In the genomic region with DNA sequence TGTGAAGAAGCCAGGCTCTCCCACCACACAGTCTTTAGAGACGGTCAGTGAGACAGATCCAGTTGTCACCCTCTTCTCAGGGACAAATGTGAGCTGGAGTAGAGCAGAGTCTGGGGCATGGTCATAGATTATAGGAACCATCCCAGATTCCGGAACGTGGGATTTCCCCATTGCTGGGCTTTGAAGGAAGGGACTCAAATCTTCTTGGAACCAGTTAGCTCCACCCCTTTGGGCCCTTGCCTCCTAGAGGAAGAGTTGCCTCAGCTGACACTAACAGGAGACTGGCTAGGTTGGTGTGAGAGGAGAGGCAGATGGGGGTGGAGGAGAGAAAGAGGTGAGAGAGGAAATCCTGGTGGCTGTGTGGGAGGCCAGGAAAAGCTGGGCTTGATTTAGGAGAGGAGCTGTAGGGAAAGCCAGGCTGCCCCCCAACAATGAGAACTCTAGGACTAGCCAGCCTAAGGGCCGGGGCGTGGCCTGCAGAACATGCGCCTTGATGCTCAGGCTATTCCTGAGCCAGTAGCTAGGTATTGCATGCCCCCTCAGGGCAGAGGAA, we compare ENCODE assay signal across 22 mouse cellular contexts. TPM values are rescaled to one million over a fixed set of nuclear protein-coding genes. Genes with fewer than 3 reads are reported as not detected.
A peak's percentile ranks its signal among the peaks of the same experiment; 100 is the strongest.
DNase-seq lines count a peak whose midpoint lies in the region; ATAC-seq lines count a peak whose summit lies in the region.
"Had no signal": no experiment of that assay in that cellular context is flagged by ENCODE, and none has a peak within 500 bp of the region (broad histone marks: within the 10 kb centered on the region; RNA-seq: fewer than 3 reads in every experiment).

No protein-coding gene starts in this region.

- no peaks in the 10 kb centered on the region for H3K9me3 ChIP-seq in hindbrain, embryonic 14.5 days (ENCODE audit: control insufficient read depth, low read length)
- H3K9me3 ChIP-seq in hindbrain, embryonic 16.5 days (ENCODE audit: control insufficient read depth, low read length): no peaks in the 10 kb centered on the region
- H3K9me3 ChIP-seq: forebrain, embryonic 13.5 days; heart, embryonic 10.5 days; hindbrain, embryonic 12.5 days; intestine, embryonic 15.5 days; midbrain, embryonic 12.5 days had no signal

- ATAC-seq in cerebellum, adult (ENCODE audit: insufficient number of reproducible peaks, low FRiP score, low TSS enrichment): 0 out of 2 replicates have a peak, but pooled peaks have one; percentile 11
- ATAC-seq in hindbrain, embryonic 14.5 days (ENCODE audit: low FRiP score): no peak
- no peak for ATAC-seq in hindbrain, embryonic 16.5 days
- ATAC-seq: activated CD4-positive, CD25-positive, alpha-beta regulatory T cell, adult 4 months; intestine, embryonic 15.5 days had no signal

- no peak overlapping the region for H3K9ac ChIP-seq in hindbrain, embryonic 14.5 days
- no peak overlapping the region for H3K9ac ChIP-seq in hindbrain, embryonic 16.5 days (ENCODE audit: low read depth, low read length)
- H3K9ac ChIP-seq: forebrain, embryonic 13.5 days; hindbrain, embryonic 12.5 days; intestine, embryonic 15.5 days; liver, embryonic 14.5 days; midbrain, embryonic 12.5 days had no signal

- WGBS in hindbrain, embryonic 14.5 days: 90% methylated on average over 6 of the region's 6 CpGs
- WGBS in hindbrain, embryonic 16.5 days: 90% methylated on average over 6 of the region's 6 CpGs

- no peaks in the 10 kb centered on the region for H3K27me3 ChIP-seq in hindbrain, embryonic 14.5 days (ENCODE audit: control insufficient read depth, insufficient read depth, low read length)
- no peaks in the 10 kb centered on the region for H3K27me3 ChIP-seq in hindbrain, embryonic 16.5 days (replicated peaks; ENCODE audit: control insufficient read depth, insufficient read depth, low read length)
- H3K27me3 ChIP-seq: forebrain, embryonic 13.5 days; intestine, embryonic 15.5 days; midbrain, embryonic 12.5 days had no signal

- DNase-seq in cerebellum, postnatal 4 days (ENCODE audit: low spot score in 2 of 2): no peak
- no peak for DNase-seq in hindbrain, embryonic 14.5 days (ENCODE audit: low spot score)
- DNase-seq in lung, postnatal 25 days (ENCODE audit: low spot score): peak; percentile 17
- no peak for DNase-seq in lung, postnatal 14 days
- DNase-seq in lung, postnatal 36 days: peak; percentile 26
- DNase-seq in thymus, postnatal 25 days: no peak
- DNase-seq: adrenal gland, postnatal 14 days; kidney, adult 9 months; kidney, postnatal 25 days; thymus, postnatal 14 days had no signal

- no peak overlapping the region for H3K4me3 ChIP-seq in hindbrain, embryonic 14.5 days (replicated peaks; ENCODE audit: low read length)
- no peak overlapping the region for H3K4me3 ChIP-seq in hindbrain, embryonic 16.5 days (ENCODE audit: low read length)
- H3K4me3 ChIP-seq: forebrain, embryonic 13.5 days; heart, embryonic 10.5 days; hindbrain, embryonic 12.5 days; intestine, embryonic 15.5 days; midbrain, embryonic 12.5 days had no signal

- no peak overlapping the region for H3K4me2 ChIP-seq in hindbrain, embryonic 14.5 days (replicated peaks)
- H3K4me2 ChIP-seq in hindbrain, embryonic 16.5 days (ENCODE audit: low read length): no peak overlapping the region
- H3K4me2 ChIP-seq: forebrain, embryonic 13.5 days; hindbrain, embryonic 12.5 days; intestine, embryonic 15.5 days; midbrain, embryonic 12.5 days had no signal

- no peaks in the 10 kb centered on the region for H3K36me3 ChIP-seq in hindbrain, embryonic 14.5 days (replicated peaks; ENCODE audit: control insufficient read depth, insufficient read depth)
- H3K36me3 ChIP-seq in hindbrain, embryonic 16.5 days (ENCODE audit: control insufficient read depth, insufficient read depth, low read length): no peaks in the 10 kb centered on the region
- H3K36me3 ChIP-seq: heart, embryonic 10.5 days; hindbrain, embryonic 12.5 days; intestine, embryonic 15.5 days; midbrain, embryonic 12.5 days had no signal

- H3K4me1 ChIP-seq in hindbrain, embryonic 14.5 days (replicated peaks; ENCODE audit: control insufficient read depth, insufficient read depth, low read length): no peaks in the 10 kb centered on the region
- H3K4me1 ChIP-seq in hindbrain, embryonic 16.5 days (ENCODE audit: control insufficient read depth, insufficient read depth, low read depth, low read length): no peaks in the 10 kb centered on the region; the same call in 1 of the 2 replicates
- H3K4me1 ChIP-seq: intestine, embryonic 15.5 days had no signal

- 0 out of 2 replicates have a peak overlapping the region, but pooled peaks have one; percentile 14 for H3K27ac ChIP-seq in hindbrain, embryonic 14.5 days
- no peak overlapping the region for H3K27ac ChIP-seq in hindbrain, embryonic 16.5 days (ENCODE audit: low read depth, low read length)
- H3K27ac ChIP-seq: forebrain, embryonic 13.5 days; heart, embryonic 10.5 days; hindbrain, embryonic 12.5 days; intestine, embryonic 15.5 days; liver, embryonic 14.5 days; midbrain, embryonic 12.5 days had no signal

RNA-seq across cellular contexts. Expression of a gene that starts 31.1 kb away (rescaled TPM):
- 14.9 and 16.2 TPM in 2 replicates for polyA plus RNA-seq in hindbrain, embryonic 14.5 days (2014; fragmentation: Nextera tagmentation; extraction: Ambion mirVana)
- polyA plus RNA-seq in hindbrain, embryonic 16.5 days (2015; fragmentation: Nextera tagmentation; extraction: Ambion mirVana): 10.8 and 14.1 TPM in 2 replicates
- polyA plus RNA-seq: activated CD4-positive, CD25-positive, alpha-beta regulatory T cell, adult 4 months; heart, postnatal 0 days had no signal

RNA-seq across cellular contexts. Expression of a gene that starts 39.7 kb away (rescaled TPM):
- 0.11 and 0.16 TPM in 2 replicates for polyA plus RNA-seq in hindbrain, embryonic 14.5 days (2014; fragmentation: Nextera tagmentation; extraction: Ambion mirVana)
- 0.11 and 0.14 TPM in 2 replicates for polyA plus RNA-seq in hindbrain, embryonic 16.5 days (2015; fragmentation: Nextera tagmentation; extraction: Ambion mirVana)
- polyA plus RNA-seq: hindbrain, embryonic 12.5 days; intestine, embryonic 15.5 days; neural tube, embryonic 14.5 days; testis, adult 2 months had no signal

Comparison
In these comparisons a context has a peak if more than half of its experiments do, and no peak if none do; other contexts are left out.
1. DNase-seq: peak in lung, postnatal 25 days (single experiment) and lung, postnatal 36 days (single experiment); none in cerebellum, postnatal 4 days (0 of 2), hindbrain, embryonic 14.5 days (single experiment), lung, postnatal 14 days (single experiment) and thymus, postnatal 25 days (single experiment).